Mouse (Mus musculus) stomach, postnatal 0 days (tissue): ENCODE data around the gene Cox8b. TPM values are rescaled to one million over a fixed set of nuclear protein-coding genes. Genes with fewer than 3 reads are reported as not detected.

Experiments used
- ATAC-seq: fragments of 200-750 bp; cut with Nextera tagmentation; 2 replicates; pipeline ENCODE4 v1.8.0; 2017; ENCODE audit not compliant: low FRiP score, low TSS enrichment
- DNase-seq: peaks from one replicate; pipeline ENCODE4 v3.0.0-alpha.2; 2016; ENCODE audit warnings: low spot score
- H3K27ac ChIP-seq: fragments of 300-500 bp; sonication (generic); replicated peaks from 2 replicates; pipeline ENCODE4 v1.5.1; 2014; ENCODE audit warnings: mild to moderate bottlenecking, control low read depth
- H3K27me3 ChIP-seq: fragments of 300-500 bp; sonication (generic); 2 replicates; pipeline ENCODE4 v1.6.1; 2014; ENCODE audit warnings: low read length; ENCODE audit not compliant: control insufficient read depth, insufficient read depth
- H3K36me3 ChIP-seq: fragments of 300-500 bp; sonication (generic); 2 replicates; pipeline ENCODE4 v1.6.1; 2014; ENCODE audit warnings: low read length, mixed read lengths; ENCODE audit not compliant: control insufficient read depth, insufficient read depth
- H3K4me1 ChIP-seq: fragments of 300-500 bp; sonication (generic); replicated peaks from 2 replicates; pipeline ENCODE4 v1.6.1; 2014; ENCODE audit warnings: antibody characterized with exemption; ENCODE audit not compliant: control insufficient read depth, insufficient read depth
- H3K4me2 ChIP-seq: fragments of 300-500 bp; sonication (generic); replicated peaks from 2 replicates; pipeline ENCODE4 v1.6.1; 2014; ENCODE audit warnings: low read depth, mild to moderate bottlenecking, control low read depth, moderate library complexity
- H3K4me3 ChIP-seq: fragments of 300-500 bp; sonication (generic); 2 replicates; pipeline ENCODE4 v1.5.1; 2014; ENCODE audit warnings: low read depth, low read length, control low read depth
- H3K9ac ChIP-seq: fragments of 300-500 bp; sonication (generic); 2 replicates; pipeline ENCODE4 v1.6.1; 2014; ENCODE audit warnings: mild to moderate bottlenecking, low read length, control low read depth, mixed read lengths
- H3K9me3 ChIP-seq: fragments of 300-500 bp; sonication (generic); 2 replicates; pipeline ENCODE4 v1.6.1; 2016; ENCODE audit warnings: low read length; ENCODE audit not compliant: control insufficient read depth
- CTCF ChIP-seq: IDR thresholded peaks from 2 replicates; pipeline ENCODE4 v1.5.1; 2016; ENCODE audit warnings: antibody characterized with exemption, low read depth, mild to moderate bottlenecking, moderate library complexity
- EP300 ChIP-seq: optimal IDR thresholded peaks from 2 replicates; pipeline ENCODE3; 2016; ENCODE audit warnings: antibody characterized with exemption
- WGBS: fragments of 180-500 bp; shearing (Covaris S2); extraction: QIAGEN DNeasy Blood & Tissue Kit; methylation state at CpG from one replicate; pipeline ENCODE4 v1.1.7; 2014; 5-methylcytosine and 5-hydroxymethylcytosine counted together
- polyA plus RNA-seq: library from polyadenylated mRNA; unstranded; fragments of >200 nt; fragmentation: Nextera tagmentation; extraction: Ambion mirVana; gene quantifications from 2 replicates; pipeline ENCODE4 v1.2.1, GENCODE M21; 2015

The Cox8b gene
- polyA plus RNA-seq: 1.3 and 2.6 TPM in 2 replicates

DNA sequence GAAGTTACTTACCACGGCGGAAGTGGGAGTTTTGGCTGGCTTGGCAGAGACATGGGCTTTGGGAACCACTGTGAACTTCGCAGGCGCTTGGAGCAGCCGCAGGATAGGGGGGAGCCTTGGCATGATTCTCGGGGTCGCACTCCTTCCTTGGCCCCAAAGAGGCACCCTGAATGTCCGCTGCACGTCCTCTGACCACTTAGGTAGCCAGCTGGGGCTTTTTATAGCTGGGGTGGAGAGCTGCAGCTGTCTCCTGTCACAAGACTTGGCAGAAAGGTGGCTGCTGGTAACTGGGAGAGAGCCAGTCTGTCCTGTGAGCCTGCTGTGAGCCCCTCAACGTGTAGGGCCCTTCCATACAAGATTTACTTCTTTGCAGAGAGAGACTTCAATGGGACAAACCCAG lies at the start of gene Cox8b:
Gene Cox8b (minus strand): TSS at position 227 of the 400 bp plus-strand sequence.
- H3K4me1 ChIP-seq: no peaks in the 10 kb centered on the region
- TF ChIP-seq CTCF (no peak), EP300 (no peak)
- H3K27me3 ChIP-seq: no peaks in the 10 kb centered on the region
- ATAC-seq: no peak
- peaks cover 7% of the 10 kb centered on the region; the same call in 1 of the 2 replicates for H3K36me3 ChIP-seq
- 0 out of 2 replicates have a peak within 1 kb of the TSS, but pooled peaks have one; percentile 4 for H3K27ac ChIP-seq
- H3K9me3 ChIP-seq: no peaks in the 10 kb centered on the region
- no peak for DNase-seq
- no peak within 1 kb of the TSS for H3K9ac ChIP-seq
- 62% methylated on average over 10 of the region's 10 CpGs for WGBS
- H3K4me2 ChIP-seq: no peak within 1 kb of the TSS
- H3K4me3 ChIP-seq: no peak within 1 kb of the TSS

GRCm38 (mm10) chr7:140949255-140949654 lies 49.0 kb upstream of the Cox8b start:
- no peak for TF ChIP-seq CTCF
- no peak for TF ChIP-seq EP300
- no peak for DNase-seq
- WGBS: 89% methylated on average over 6 of the region's 6 CpGs
- H3K27me3 ChIP-seq: no peaks in the 10 kb centered on the region
- no peak overlapping the region for H3K9ac ChIP-seq
- ATAC-seq: no peak
- no peak overlapping the region for H3K4me3 ChIP-seq
- H3K4me2 ChIP-seq: no peak overlapping the region
- no peak overlapping the region for H3K27ac ChIP-seq
- peaks cover 4% of the 10 kb centered on the region; the same call in 1 of the 2 replicates for H3K4me1 ChIP-seq
- peaks cover 30% of the 10 kb centered on the region for H3K36me3 ChIP-seq
- no peaks in the 10 kb centered on the region for H3K9me3 ChIP-seq

GRCm38 (mm10) chr7:140948161-140948560 lies 47.9 kb upstream of the Cox8b start:
- ATAC-seq: no peak
- TF ChIP-seq EP300 (no peak), CTCF (no peak)
- no peaks in the 10 kb centered on the region for H3K27me3 ChIP-seq
- no peak overlapping the region for H3K9ac ChIP-seq
- no peak overlapping the region for H3K4me2 ChIP-seq
- H3K4me3 ChIP-seq: no peak overlapping the region
- peaks cover 8% of the 10 kb centered on the region for H3K4me1 ChIP-seq
- DNase-seq: no peak
- WGBS: 76% methylated on average over 8 of the region's 8 CpGs
- H3K27ac ChIP-seq: no peak overlapping the region
- peaks cover 30% of the 10 kb centered on the region for H3K36me3 ChIP-seq
- H3K9me3 ChIP-seq: no peaks in the 10 kb centered on the region

GRCm38 (mm10) chr7:140946980-140947379 lies 46.7 kb upstream of the Cox8b start:
- TF ChIP-seq EP300 (no peak), CTCF (no peak)
- peak; percentile 70 for ATAC-seq
- Histone ChIP-seq H3K27me3 (no peaks in the 10 kb centered on the region), H3K9me3 (no peaks in the 10 kb centered on the region), H3K4me3 (no peak overlapping the region), H3K4me1 (peaks cover 9% of the 10 kb centered on the region), H3K27ac (peak overlapping the region; percentile 53; the same call in 1 of the 2 replicates), H3K4me2 (no peak overlapping the region), H3K36me3 (peaks cover 30% of the 10 kb centered on the region), H3K9ac (no peak overlapping the region)
- WGBS: 51% methylated on average over 7 of the region's 7 CpGs
- DNase-seq: peak; percentile 52

DNA sequence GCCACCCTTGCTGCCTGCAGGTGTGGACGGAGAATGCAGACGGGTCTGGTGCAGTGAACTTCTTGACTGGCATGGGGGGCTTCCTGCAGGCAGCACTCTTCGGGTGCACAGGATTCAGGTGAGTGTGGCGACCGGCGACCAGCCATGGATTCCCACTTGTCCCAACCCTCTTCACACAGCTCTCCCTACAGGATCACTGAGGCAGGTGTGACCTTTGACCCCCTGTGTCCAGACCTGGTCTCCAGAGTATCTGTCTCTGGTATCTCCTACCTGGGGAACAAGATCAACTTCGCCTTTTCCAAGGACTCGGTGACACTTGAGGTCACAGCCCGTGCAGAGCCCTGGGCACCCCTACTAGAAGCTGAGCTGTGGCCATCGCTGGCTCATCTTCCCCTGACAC lies 46.1 kb upstream of the Cox8b start:
- DNase-seq (no peak), ATAC-seq (no peak)
- TF ChIP-seq EP300 (no peak), CTCF (no peak)
- peaks cover 6% of the 10 kb centered on the region for H3K4me1 ChIP-seq
- H3K9me3 ChIP-seq: no peaks in the 10 kb centered on the region
- WGBS: 90% methylated on average over 10 of the region's 10 CpGs
- H3K4me3 ChIP-seq: no peak overlapping the region
- no peaks in the 10 kb centered on the region for H3K27me3 ChIP-seq
- H3K27ac ChIP-seq: no peak overlapping the region
- no peak overlapping the region for H3K4me2 ChIP-seq
- H3K9ac ChIP-seq: no peak overlapping the region
- peaks cover 30% of the 10 kb centered on the region for H3K36me3 ChIP-seq

DNA sequence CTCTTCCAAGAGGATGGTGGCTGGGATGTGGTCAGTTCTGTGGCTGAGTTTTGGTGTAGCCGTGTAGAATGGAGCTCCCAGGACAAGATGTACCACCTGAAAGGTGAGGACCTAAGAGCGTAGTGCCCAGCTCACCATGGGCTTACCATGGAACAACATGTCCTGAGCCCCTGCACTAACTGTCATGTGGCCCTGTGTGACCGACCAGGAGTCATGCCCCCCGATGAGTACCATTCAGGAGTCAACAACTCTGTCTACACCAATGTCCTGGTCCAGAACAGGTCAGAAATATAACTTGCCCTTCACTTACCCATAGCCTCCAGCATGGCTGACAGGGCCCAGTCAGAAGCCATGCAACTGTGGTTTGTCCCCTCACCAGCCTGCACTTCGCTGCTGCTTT lies 45.0 kb upstream of the Cox8b start:
- TF ChIP-seq EP300 (no peak), CTCF (no peak)

More for the DNA sequence above, 45.0 kb upstream of the Cox8b start:
- no peak for DNase-seq
- Histone ChIP-seq H3K4me3 (no peak overlapping the region), H3K9ac (no peak overlapping the region), H3K4me1 (peaks cover 5% of the 10 kb centered on the region), H3K4me2 (no peak overlapping the region), H3K27me3 (no peaks in the 10 kb centered on the region), H3K9me3 (no peaks in the 10 kb centered on the region), H3K27ac (no peak overlapping the region), H3K36me3 (peaks cover 28% of the 10 kb centered on the region)
- ATAC-seq: no peak
- WGBS: 94% methylated on average over 5 of the region's 5 CpGs
